Mouse (Mus musculus) liver, adult 2 months (tissue): ENCODE measurements around the gene Xrn2.

ENCODE experiments used
- CTCF ChIP-seq: fragments of 200-500 bp; IDR thresholded peaks from 2 replicates; pipeline ENCODE4 v1.5.1; 2011; ENCODE audit warnings: low read depth, low read length, control low read depth
- POLR2A ChIP-seq: fragments of 200-500 bp; IDR thresholded peaks from 2 replicates; pipeline ENCODE4 v1.6.1; 2011; ENCODE audit warnings: low read length, control low read depth; ENCODE audit not compliant: insufficient read depth; ENCODE audit errors: extremely low read depth

GRCm38 (mm10) chr2:147119736-147120135 lies 106.9 kb downstream of the Xrn2 start:
- TF ChIP-seq CTCF (no peak), POLR2A (no peak)
